Mouse (Mus musculus): ENCODE data around the gene Ctsz.

DNA sequence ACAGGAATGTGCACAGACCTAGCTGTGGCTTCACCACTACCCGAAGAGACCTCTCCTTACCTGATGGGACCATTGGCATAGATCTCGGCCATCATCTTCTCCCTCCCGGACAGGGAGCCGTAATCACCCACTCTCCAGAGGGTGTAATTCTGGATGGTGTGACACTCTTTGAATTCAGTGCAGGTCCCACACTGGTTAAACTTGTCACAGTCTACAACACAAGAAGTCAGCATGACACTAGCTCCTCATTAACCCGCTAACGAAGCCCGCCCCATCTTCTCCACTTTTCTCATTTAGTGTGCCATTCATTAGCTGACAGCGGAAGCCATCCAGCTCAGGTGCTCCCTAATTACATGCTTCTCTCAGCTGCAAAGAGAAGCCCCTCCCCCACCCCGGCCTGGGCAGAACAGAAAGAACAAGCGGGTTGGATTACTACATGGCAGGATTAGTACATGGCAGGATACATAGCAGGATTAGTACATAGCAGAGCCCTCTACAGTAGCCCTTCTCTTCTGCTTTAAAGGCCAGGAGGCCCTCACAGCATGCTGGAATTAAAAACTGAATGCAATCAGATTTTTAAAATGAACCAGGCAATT, 9.7 kb downstream of the Ctsz start:
- TF ChIP-seq GATA1 (IDR thresholded peaks at IDR 0.05; ENCODE audit: borderline replicate concordance, low read length) = no peak
- TF ChIP-seq FLI1 (IDR thresholded peaks at IDR 0.05; ENCODE audit: low read length) = no peak

Measured in megakaryocyte, embryonic 14.5 days (primary cell).